Mouse (Mus musculus): ENCODE data around the gene Fchsd2.

Gene Fchsd2

DNA sequence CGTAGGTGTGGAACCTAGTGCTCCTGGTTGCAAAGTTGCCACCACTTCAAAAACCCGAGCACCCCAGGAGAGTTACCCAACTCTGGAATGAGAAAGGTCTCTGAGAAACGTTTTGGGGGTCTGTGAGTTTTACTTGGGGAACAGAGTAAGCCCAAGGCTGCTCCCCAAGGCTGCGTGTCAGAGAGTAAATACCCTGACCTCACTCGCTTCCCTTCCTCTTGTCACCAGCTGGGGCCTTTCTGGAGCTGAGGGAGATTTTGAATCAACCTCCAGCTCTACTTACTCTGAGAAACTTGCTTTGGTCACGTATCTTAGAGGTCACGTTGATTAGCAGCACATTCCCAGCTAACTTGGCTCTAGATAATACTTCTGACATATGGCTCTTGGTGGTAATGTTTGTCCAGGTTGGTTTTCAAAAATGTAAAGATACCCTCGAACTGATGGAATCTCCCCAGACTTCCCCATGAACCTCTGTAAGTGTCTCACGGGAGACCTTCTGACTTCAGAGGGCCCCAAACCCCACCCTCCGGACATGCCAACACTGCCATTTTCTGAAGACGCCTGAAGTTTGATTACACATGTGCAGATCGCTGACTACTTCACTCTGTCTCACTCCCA lies 20.4 kb upstream of the Fchsd2 start:
- DNase-seq (ENCODE audit: low spot score) = no peak

DNA sequence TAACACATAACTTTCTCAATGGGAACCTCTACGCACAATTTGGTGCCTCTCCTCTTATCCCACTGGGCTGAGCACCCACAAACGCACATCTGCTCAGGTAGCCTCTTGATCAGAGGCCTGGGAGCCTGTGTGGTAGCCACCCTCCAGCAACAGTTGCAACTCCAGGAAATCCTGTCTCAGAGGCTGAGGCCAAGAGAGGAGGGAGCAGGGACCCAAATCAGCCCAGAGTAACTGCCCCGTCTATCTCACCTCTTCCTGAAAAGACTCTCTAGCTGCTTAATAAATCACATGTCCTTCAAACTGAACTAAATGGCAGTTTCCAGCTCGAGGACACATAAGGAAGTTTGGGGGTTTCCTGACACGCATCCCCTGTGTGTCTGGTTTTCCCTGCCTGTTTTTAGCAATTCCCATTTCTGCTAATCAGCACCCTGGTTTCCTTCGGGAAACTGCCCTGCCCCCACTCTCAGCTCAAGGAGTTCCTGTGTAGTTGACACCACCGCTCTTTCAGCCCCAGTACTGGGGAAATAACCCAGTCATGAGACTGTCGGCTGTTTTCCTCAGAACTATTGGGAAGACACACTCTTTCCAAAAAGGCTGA lies 18.4 kb upstream of the Fchsd2 start:
- DNase-seq (ENCODE audit: low spot score) = no peak

DNA sequence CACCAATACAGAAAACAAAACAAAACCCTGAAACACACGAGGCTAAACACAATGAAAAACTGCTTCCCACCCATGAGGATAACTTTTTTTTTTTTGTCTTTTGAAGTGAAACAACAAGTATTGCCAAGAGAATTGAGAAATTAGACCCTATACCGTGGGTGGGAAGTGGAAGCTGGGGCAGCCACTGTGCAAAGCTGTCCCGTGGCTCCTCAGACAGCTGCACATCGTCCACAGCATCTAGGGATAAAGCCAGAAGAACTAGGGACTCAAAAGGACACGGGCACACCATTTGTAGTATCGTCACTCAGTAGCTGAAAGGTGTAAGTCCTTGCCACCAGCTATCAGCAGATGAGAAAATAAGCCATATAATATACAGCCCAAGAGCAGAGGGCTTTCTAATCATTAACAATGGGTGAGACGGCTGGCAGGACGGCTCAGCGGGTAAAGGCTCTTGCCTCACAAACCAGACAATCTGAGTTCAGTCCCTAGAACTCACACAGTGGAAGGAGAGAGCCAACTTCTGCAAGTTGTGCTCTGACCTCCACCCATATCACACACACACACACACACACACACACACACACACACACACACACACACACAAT lies 9.0 kb upstream of the Fchsd2 start:
- DNase-seq (ENCODE audit: low spot score) = no peak

DNA sequence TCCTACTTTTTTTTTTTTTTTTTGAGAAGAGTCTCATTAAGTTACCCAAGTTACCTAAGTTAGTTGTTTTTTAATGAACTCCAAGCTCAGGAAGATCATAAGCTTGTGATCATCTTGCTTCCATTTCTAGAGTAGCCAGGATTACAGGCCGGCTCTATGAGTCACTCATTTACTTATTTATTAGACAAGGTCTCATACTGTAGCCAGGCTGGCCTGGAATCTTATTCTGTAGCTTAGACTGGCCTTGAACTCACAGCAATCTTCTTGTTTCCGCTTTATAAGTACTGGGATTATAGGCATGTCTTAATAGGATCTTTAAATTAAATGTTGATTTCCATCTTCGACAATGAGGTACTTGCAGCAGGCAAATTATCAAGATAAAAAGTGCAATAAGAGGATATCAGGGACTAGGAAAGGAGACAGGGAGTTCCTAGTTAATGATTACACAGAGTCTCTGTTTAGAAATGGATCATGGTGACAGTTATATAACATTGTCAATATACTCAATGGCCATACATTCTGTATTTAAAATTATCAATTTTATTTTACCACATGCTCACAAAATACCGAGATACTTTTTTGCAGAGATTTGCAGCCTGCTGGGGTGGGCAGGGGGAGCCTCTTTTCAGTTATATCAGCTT lies 7.7 kb upstream of the Fchsd2 start:
- no peak for DNase-seq (ENCODE audit: low spot score)

DNA sequence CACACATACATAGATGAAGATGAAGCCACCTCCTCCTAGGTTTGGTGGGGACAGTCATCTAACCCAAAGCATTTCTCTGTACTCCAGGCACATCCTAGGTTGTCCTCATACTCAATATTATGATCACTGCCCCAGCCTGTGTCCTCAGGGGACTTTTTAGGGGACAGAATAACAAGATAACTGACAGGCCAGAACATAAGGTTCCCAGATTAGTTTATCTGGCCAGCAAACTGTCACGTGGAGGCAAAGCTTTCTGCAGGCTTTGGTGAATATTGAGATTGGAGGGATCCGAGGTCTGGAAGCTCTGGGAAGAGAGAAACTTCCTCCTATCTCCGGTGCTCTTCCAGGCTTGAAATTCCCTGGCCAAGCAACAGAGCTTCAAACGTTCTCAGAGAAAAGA lies 6.9 kb upstream of the Fchsd2 start:
- DNase-seq (ENCODE audit: low spot score) = no peak

DNA sequence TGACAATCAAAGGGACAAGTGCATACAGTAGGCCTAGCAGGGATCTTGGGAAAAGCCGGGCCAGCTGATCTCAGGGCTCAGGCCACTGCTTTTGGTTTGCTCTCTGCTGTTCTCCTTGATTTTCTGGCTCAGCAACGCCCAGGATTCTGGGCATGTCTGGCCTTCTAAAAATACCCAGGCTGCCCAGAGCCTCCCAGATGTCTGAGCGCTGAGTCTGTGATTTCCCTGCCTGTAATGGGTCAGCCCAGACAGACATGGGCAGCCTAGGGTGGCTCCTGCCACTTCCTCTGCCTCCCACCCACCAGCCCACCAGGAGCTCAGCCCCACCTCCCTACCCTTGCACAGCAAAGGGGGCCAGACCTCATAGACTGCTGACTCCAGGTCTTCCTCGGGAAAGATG lies 4.0 kb upstream of the Fchsd2 start:
- no peak for DNase-seq (ENCODE audit: low spot score)

GRCm38 (mm10) chr7:101089242-101089641 lies 3.4 kb upstream of the Fchsd2 start:
- DNase-seq (ENCODE audit: low spot score) = no peak

- DNase-seq (ENCODE audit: low spot score) = no peak
These were observed 568 bp downstream of the Fchsd2 start for GRCm38 (mm10) chr7:101093231-101093630.

- DNase-seq (ENCODE audit: low spot score) = no peak
These were observed 2.1 kb downstream of the Fchsd2 start for GRCm38 (mm10) chr7:101094746-101095145.

- DNase-seq (ENCODE audit: low spot score) = no peak
These were observed 2.9 kb downstream of the Fchsd2 start for GRCm38 (mm10) chr7:101095560-101095959.

DNA sequence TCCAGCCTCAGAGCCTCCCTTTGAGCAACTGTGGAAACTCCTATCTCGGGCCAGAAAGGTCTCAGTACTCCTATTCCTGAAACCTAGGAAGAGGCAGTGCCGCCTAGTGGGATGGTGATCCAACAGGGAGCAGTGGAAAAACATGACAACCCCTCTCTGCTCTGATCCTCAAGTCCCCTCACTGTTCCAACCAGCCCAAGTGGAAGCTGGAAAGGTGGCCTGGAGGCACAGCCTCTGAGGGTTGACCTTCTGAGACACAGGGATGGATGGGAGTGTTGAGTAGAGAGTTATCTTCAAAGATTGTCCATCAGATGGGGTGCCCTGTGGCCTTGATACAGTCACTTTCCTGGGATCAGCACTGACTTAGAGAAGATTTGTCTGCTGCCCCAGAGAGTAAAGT lies 3.9 kb downstream of the Fchsd2 start:
- no peak for DNase-seq (ENCODE audit: low spot score)

DNA sequence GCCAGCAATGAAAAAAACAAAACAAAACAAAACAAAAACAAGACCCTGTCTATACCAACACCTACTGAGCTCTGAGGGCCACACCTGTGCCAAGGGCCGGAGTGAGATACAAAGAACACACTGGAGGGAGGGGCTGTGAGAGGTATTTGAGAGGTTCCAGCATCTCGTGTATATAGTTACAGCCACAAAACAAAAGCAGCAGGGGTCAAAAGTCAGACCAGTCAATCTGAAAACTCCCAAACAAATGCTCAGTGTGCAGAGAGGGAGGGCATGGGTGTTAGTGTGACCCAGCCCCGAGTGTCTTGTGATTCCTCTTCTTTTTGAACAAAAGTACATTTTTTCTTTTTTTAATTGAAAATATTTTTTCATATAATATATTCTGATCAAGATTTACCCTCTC lies 4.4 kb downstream of the Fchsd2 start:
- DNase-seq (ENCODE audit: low spot score) = no peak

- DNase-seq (ENCODE audit: low spot score) = no peak
These were observed 7.3 kb downstream of the Fchsd2 start for GRCm38 (mm10) chr7:101099981-101100380.

DNA sequence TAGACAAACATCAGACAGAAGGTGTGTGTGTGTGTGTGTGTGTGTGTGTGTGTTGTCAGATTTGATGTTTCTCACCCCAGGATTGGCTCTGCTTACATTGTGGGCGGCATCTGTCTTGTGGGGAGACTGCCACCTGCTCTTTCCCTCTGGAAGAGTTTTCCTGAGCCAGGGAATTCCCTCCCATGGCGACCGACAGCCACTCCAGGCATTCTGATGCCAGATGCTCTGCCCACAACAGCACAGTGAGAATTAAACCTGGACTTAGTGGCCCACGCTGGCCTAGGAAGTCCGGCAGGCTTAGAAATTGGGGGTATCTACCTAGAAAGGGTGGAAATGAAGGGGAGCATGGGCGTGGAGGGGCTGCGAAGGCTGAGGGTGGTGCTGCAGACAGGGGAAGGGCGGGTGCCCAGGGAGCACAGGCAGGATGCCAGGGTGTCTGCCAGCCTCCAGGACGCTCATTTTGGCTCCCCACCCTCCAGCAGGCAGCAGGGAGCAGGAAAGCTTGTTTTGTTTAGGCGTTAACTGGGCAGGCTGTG lies 8.6 kb downstream of the Fchsd2 start:
- no peak for DNase-seq (ENCODE audit: low spot score)

- DNase-seq (ENCODE audit: low spot score) = no peak
These were observed 14.0 kb downstream of the Fchsd2 start for GRCm38 (mm10) chr7:101106666-101107065.

GRCm38 (mm10) chr7:101107073-101107810 lies 14.6 kb downstream of the Fchsd2 start:
- no peak for DNase-seq (ENCODE audit: low spot score)

- peak; percentile 82 for DNase-seq (ENCODE audit: low spot score)
These were observed 15.4 kb downstream of the Fchsd2 start for GRCm38 (mm10) chr7:101107968-101108652.

- peak; percentile 31 for DNase-seq (ENCODE audit: low spot score)
These were observed 16.0 kb downstream of the Fchsd2 start for GRCm38 (mm10) chr7:101108653-101109005.

DNA sequence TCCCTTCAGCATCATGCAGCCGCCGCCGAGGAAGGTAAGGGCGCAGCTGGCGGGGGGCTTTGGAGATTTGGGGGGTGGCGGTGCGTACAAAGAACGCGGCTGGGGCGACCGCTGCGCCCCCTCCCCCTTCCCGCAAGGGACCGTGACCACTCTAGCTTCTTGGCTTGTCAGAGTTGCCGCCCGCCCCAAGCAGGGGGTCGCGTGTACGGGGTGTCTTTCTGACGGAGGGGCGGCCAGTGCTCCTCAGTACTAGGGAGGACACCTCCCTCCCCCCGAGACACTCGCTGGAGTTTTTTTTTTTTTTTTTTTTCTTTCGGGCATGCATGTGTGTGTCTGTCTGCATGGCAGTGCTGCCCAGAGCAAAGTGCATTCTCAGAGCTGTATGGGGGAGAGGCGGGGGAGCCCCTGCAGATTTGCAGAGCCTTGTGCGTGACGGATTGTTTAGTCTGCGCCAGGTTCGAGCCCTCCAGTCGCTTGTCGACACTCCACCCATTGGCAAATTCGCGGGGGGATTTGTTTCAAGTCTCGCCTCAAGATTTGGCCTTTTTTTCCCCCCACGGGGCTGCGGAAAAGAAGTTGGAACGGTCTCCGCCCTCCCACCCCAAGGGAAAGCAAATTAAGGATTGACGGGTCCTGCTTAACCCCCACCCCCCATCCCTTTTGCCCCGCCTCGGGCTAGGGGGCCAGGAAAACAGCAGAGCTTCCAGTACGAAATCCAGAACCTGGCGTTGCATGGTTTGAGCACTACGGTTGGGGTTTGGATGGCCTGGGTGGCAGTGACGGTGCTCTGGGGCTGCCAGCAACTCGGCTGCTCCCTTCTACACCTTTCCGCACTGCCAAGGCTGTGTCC lies 16.6 kb downstream of the Fchsd2 start:
- DNase-seq (ENCODE audit: low spot score) = no peak

DNA sequence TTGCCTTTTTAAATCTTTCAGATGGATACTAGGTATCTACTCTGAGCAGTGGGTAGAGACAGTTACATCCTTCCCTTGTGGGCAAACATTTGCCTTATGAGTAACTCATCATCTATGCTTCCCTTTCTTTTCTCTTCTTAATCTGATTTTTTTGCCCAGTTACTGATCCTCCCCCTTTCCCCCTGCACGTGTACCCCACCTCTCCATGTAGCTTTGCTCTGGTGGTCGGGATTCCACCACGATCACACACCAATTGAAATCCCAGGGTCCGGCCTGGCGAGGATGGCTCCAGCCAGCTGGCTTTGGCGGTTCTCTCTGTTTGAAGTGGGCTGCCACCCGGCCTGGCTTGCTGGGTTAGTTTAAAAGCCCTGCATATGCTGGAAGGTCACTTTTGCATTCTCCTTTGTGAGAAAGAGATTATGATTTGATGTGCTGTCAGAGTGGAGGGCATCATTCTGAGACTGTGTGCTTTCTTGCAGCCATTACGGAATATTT lies 17.2 kb downstream of the Fchsd2 start:
- DNase-seq (ENCODE audit: low spot score) = no peak

DNA sequence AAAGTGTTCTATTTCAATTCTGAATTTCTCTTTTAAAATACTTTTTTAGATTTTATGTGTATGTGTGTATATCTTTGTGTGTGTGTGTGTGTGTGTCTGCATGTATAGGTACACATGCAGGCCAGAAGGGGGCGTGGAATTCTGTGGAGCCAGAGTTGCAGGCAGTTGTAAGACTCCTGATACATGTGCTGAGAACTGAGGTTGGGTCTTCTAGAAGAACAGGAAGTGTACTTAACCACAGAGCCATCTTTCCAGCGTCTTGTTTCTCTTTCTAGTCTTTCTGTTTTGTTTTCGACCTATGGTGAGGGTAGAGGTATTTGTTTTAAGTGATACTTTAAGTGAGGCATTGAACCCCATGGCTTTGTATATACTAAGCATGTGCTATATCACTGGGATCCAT lies 20.7 kb downstream of the Fchsd2 start:
- DNase-seq (ENCODE audit: low spot score) = no peak
